In the genomic region with DNA sequence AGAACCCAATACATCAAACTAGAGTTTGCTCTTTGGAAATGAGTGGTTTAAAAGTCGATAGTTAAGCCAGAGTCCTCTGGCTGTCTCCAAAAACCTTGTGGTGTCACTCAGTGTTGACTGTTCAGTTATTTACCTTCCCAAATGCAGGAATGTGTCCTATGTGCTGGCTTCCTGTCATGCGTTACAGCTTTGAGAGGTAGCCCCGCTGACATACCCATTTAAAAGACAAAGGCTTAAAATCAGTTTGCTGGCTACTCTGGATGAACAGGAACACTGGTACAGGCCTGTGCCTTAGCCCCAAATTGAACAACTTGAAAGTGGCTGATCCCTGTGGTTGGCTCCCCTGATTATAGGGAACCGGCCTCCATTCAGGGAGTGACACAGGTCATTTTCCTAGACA, we compare ENCODE assay signal across 23 mouse cellular contexts.
"Had no signal": no experiment of that assay in that cellular context is flagged by ENCODE, and none has a peak within 500 bp of the region (broad histone marks: within the 10 kb centered on the region; RNA-seq: fewer than 3 reads in every experiment).

No protein-coding gene starts in this region.

- ATAC-seq: midbrain, embryonic 13.5 days; midbrain, embryonic 16.5 days had no signal

- H3K27ac ChIP-seq: kidney, postnatal 0 days; limb, embryonic 12.5 days; limb, embryonic 15.5 days; liver, embryonic 13.5 days; lung, embryonic 15.5 days; midbrain, embryonic 10.5 days; midbrain, embryonic 13.5 days; neural tube, embryonic 13.5 days; stomach, embryonic 15.5 days had no signal

- H3K9ac ChIP-seq: limb, embryonic 12.5 days; limb, embryonic 15.5 days; liver, embryonic 13.5 days; lung, embryonic 15.5 days; midbrain, embryonic 13.5 days; neural tube, embryonic 13.5 days; stomach, embryonic 15.5 days had no signal

- H3K4me1 ChIP-seq: lung, embryonic 15.5 days; midbrain, embryonic 10.5 days; stomach, embryonic 15.5 days had no signal

- DNase-seq: kidney, adult 18-20 months; kidney, adult 9 months; kidney, postnatal 25 days; left cerebral cortex, postnatal 4 days; liver, embryonic 13.5 days; lung, adult 18-20 months; lung, postnatal 10 days; lung, postnatal 36 days; retina, postnatal 1 day; right cerebral cortex, postnatal 25 days; spleen, adult 18-20 months; thymus, postnatal 25 days had no signal

- H3K27me3 ChIP-seq: limb, embryonic 12.5 days; limb, embryonic 15.5 days; liver, embryonic 13.5 days; lung, embryonic 15.5 days; megakaryocyte, embryonic 14.5 days; midbrain, embryonic 13.5 days; neural tube, embryonic 13.5 days; stomach, embryonic 15.5 days had no signal

- H3K4me3 ChIP-seq: limb, embryonic 12.5 days; limb, embryonic 15.5 days; liver, embryonic 13.5 days; lung, embryonic 15.5 days; megakaryocyte, embryonic 14.5 days; midbrain, embryonic 10.5 days; midbrain, embryonic 13.5 days; myocyte; neural tube, embryonic 13.5 days; stomach, embryonic 15.5 days had no signal

- H3K9me3 ChIP-seq: limb, embryonic 12.5 days; limb, embryonic 15.5 days; liver, embryonic 13.5 days; lung, embryonic 15.5 days; megakaryocyte, embryonic 14.5 days; midbrain, embryonic 10.5 days; midbrain, embryonic 13.5 days; neural tube, embryonic 13.5 days; stomach, embryonic 15.5 days had no signal

- H3K4me2 ChIP-seq: limb, embryonic 12.5 days; limb, embryonic 15.5 days; liver, embryonic 13.5 days; lung, embryonic 15.5 days; midbrain, embryonic 13.5 days; neural tube, embryonic 13.5 days; stomach, embryonic 15.5 days had no signal
